Mouse (Mus musculus) brain, embryonic 18.5 days (tissue): Measurements from ENCODE around the gene Camkmt.
A peak's percentile ranks its signal among the peaks of the same experiment; 100 is the strongest.

Experiments
- DNase-seq: peaks from one replicate; pipeline ENCODE4 v3.0.0-alpha.2; 2012; ENCODE audit warnings: low read depth, low spot score

Camkmt gene

GRCm38 (mm10) chr17:85170541-85171255 lies 80.3 kb downstream of the Camkmt start:
- DNase-seq, result no peak

GRCm38 (mm10) chr17:85171951-85172350 lies 81.6 kb downstream of the Camkmt start:
- no peak for DNase-seq

GRCm38 (mm10) chr17:85177231-85177630 lies 86.9 kb downstream of the Camkmt start:
- no peak for DNase-seq

- no peak for DNase-seq
These were observed 90.2 kb downstream of the Camkmt start for GRCm38 (mm10) chr17:85180471-85181060.

- DNase-seq, result peak; percentile 78
These were observed 99.1 kb downstream of the Camkmt start for GRCm38 (mm10) chr17:85189227-85190127.

- no peak for DNase-seq
These were observed 99.7 kb downstream of the Camkmt start for GRCm38 (mm10) chr17:85190128-85190435.

GRCm38 (mm10) chr17:85193294-85193693 lies 102.9 kb downstream of the Camkmt start:
- DNase-seq, result no peak

GRCm38 (mm10) chr17:85198781-85199180 lies 108.4 kb downstream of the Camkmt start:
- DNase-seq, result no peak

- DNase-seq, result no peak
These were observed 109.0 kb downstream of the Camkmt start for GRCm38 (mm10) chr17:85199321-85199720.

GRCm38 (mm10) chr17:85218054-85218453 lies 127.7 kb downstream of the Camkmt start:
- no peak for DNase-seq

GRCm38 (mm10) chr17:85242109-85242508 lies 151.8 kb downstream of the Camkmt start:
- no peak for DNase-seq

GRCm38 (mm10) chr17:85248962-85249361 lies 158.6 kb downstream of the Camkmt start:
- no peak for DNase-seq

GRCm38 (mm10) chr17:85249744-85250143 lies 159.4 kb downstream of the Camkmt start:
- DNase-seq, result no peak

- DNase-seq, result no peak
These were observed 166.6 kb downstream of the Camkmt start for GRCm38 (mm10) chr17:85256930-85257329.

GRCm38 (mm10) chr17:85257348-85257747 lies 167.0 kb downstream of the Camkmt start:
- DNase-seq, result no peak

GRCm38 (mm10) chr17:85258703-85259341 lies 168.5 kb downstream of the Camkmt start:
- no peak for DNase-seq

- DNase-seq, result no peak
These were observed 176.6 kb downstream of the Camkmt start for GRCm38 (mm10) chr17:85266831-85267422.

- DNase-seq, result no peak
These were observed 181.3 kb downstream of the Camkmt start for GRCm38 (mm10) chr17:85271466-85272175.

GRCm38 (mm10) chr17:85279720-85280119 lies 189.4 kb downstream of the Camkmt start:
- no peak for DNase-seq

- DNase-seq, result no peak
These were observed 192.1 kb downstream of the Camkmt start for GRCm38 (mm10) chr17:85282447-85282846.

- DNase-seq, result no peak
These were observed 200.8 kb downstream of the Camkmt start for GRCm38 (mm10) chr17:85291154-85291553.
